Mouse (Mus musculus): ENCODE results near the gene Olfr714.
A peak's percentile ranks its signal among the peaks of the same experiment; 100 is the strongest.
"Not testable (repeated sequence)": the region's sequence is repeated elsewhere in the genome, so short reads cannot be mapped to it uniquely, and the experiment has no call there.

The Olfr714 gene

GRCm38 (mm10) chr7:107070681-107071080 is at the start of gene Olfr714:
Gene Olfr714 (plus strand): TSS chr7:107070981.
- DNase-seq (ENCODE audit: low spot score in 2 of 2) = no peak

DNA sequence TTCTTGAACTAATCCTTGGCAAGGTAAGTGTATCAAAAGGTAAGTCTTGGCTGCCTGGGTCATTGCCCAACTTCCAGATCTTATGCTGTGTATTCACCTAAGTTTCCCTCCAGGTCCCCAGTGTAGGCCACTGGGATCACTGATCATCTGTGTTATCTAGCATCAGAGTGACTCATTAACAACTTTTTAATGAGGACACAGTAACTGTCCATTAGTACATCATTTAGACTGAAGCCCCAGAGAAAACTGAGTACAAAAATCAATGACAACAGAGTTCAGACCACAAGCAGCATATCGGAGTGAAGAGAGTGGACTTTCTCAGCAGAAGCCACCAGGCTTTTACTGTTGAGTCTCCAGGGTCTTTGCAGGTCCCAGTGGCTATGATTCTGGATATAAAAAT is 39.9 kb upstream of the Olfr714 start, which contains the start of gene Olfr713:
Olfr713 (plus strand) TSS at position 301 of the 400 bp plus-strand sequence.
- no peak for DNase-seq (ENCODE audit: low spot score in 2 of 2)

GRCm38 (mm10) chr7:107039934-107040563 is 30.7 kb upstream of the Olfr714 start:
- no peak for DNase-seq (ENCODE audit: low spot score in 2 of 2)

DNA sequence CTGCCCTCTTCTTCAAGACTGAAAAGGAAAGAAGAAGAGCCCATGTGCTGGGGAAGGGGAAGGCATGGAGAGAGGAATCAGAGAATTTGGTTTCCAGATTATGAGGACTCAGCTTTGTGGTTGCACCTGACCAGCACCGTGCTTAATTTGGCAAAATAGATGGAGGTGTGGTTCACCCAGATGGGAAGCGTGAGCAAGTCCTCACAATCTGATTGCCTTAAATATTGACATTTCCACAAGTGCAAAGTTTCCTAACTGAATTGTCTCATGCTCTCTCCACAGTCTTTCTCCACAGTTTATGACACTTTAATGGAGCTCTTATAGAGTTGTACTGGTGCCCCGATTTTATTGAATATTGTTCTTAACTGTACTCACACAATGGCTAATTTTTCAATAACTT is 27.6 kb upstream of the Olfr714 start:
- DNase-seq (ENCODE audit: low spot score in 2 of 2) = no peak

DNA sequence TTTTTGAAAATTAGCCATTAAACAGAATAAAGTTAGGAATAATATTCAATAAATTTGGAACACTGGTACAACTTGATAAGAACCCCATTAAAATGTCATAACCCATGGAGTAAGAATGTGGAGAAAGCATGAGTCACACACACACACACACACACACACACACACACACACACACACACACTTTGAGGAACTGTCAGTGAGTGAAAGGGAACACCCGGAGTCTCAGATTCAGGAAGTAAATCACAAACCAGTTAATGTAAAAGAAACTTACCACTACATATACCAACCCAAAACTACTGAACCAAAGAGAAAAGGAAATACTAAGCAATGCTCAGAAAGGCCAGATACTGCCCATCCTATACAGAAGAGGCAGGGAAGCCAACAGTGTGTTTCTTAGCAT is 26.4 kb upstream of the Olfr714 start:
- no peak for DNase-seq (ENCODE audit: low spot score in 2 of 2)

GRCm38 (mm10) chr7:107045833-107046232 is 24.9 kb upstream of the Olfr714 start:
- DNase-seq (ENCODE audit: low spot score in 2 of 2) = peak in 1 of 2 experiments; percentile 10

- DNase-seq (ENCODE audit: low spot score in 2 of 2) = no peak
These were observed 23.2 kb upstream of the Olfr714 start for GRCm38 (mm10) chr7:107047578-107047977.

DNA sequence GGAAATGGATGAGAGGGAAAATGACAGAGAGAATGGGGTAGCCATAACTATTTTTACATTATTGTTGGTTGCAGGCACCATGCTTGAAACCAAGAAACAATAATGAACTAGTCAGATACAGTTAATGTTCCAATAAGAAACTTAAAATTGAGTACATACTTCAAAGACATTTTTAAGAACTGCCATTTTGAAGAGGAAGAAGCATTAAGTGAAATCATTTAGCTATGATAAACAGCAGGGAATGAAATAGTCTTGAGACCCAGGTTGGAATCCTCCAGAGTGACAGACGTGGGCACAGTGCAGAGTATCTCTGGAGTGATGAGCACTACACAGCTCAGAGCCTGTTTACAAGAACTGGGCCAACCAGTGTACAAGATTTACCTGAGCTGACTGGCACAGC is 22.1 kb downstream of the Olfr714 start, which contains the start of gene Olfr17:
Olfr17 (plus strand) TSS at position 301 of the 400 bp plus-strand sequence.
- no peak for DNase-seq (ENCODE audit: low spot score in 2 of 2)

GRCm38 (mm10) chr7:107110269-107110668 is 39.5 kb downstream of the Olfr714 start, which contains the start of gene Olfr715b:
Gene Olfr715b (minus strand): TSS chr7:107110369.
- not testable (repeated sequence) for DNase-seq (ENCODE audit: low spot score in 2 of 2)
